Mouse (Mus musculus) bone marrow, adult 2 months (tissue): ENCODE measurements at regions not wholly inside any gene's neighbourhood (a gene's known extent, or its start where the extent isn't known, plus 50 kb on each side); places are given as distances from the start of the nearest gene placed in this dataset.

Experiments
- CTCF ChIP-seq: fragments of 200-500 bp; IDR thresholded peaks from 2 replicates; pipeline ENCODE4 v1.5.1; 2011; ENCODE audit warnings: low read length, control low read depth; ENCODE audit not compliant: control insufficient read depth, insufficient read depth
- POLR2A ChIP-seq: fragments of 200-500 bp; IDR thresholded peaks from 2 replicates; pipeline ENCODE4 v1.6.1; 2011; ENCODE audit warnings: low read depth, mild to moderate bottlenecking, control low read depth, low read length, borderline replicate concordance; ENCODE audit not compliant: control insufficient read depth

GRCm38 (mm10) chr13:107904851-107905250 is 139.4 kb upstream of the Smim15 start:
- no peak for TF ChIP-seq CTCF
- no peak for TF ChIP-seq POLR2A
